Mouse (Mus musculus) embryonic stem cell, embryonic (primary cell): Measurements from ENCODE around the gene Fgd3.

Experiments used
- CTCF ChIA-PET, 4 experiments: fragments of 300-600 bp in 2 of 4; fragments of 350-600 bp in 2 of 4; sonication (Branson Sonifier 250); formaldehyde crosslinking; loops; one replicate each; lab custom pipeline; 2022; ENCODE audit warnings: inconsistent platforms in 2 of 4; lab: Charles Lee
- POLR2A ChIA-PET, 4 experiments: fragments of 300-600 bp in 2 of 4; fragments of 350-600 bp in 2 of 4; sonication (Branson Sonifier 250); formaldehyde crosslinking; loops; one replicate each; lab custom pipeline; 2022; ENCODE audit warnings: antibody characterized with exemption in 4 of 4, inconsistent platforms in 1 of 4; lab: Charles Lee

The Fgd3 gene

DNA sequence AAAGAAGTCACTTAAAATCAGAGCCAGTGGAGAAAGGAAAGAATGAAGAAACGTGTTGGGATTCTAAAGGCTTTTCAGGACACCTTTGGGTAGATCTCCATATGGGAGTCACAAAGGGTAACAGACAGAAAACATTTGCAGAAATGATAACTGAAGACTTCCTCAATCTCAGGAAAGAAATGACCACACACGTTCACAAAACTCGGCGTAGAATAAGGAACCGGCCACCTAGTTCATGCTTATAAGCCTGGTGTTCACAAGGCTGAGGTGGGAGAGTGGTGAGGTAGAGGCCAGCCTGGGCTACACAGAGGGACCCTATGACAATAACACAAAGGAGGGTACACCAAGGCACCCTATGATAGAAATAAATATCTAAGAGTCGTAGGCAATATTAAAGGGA lies 28.2 kb downstream of the Fgd3 start:
- ChIA-PET CTCF (no interaction called here), POLR2A (no interaction called here)

DNA sequence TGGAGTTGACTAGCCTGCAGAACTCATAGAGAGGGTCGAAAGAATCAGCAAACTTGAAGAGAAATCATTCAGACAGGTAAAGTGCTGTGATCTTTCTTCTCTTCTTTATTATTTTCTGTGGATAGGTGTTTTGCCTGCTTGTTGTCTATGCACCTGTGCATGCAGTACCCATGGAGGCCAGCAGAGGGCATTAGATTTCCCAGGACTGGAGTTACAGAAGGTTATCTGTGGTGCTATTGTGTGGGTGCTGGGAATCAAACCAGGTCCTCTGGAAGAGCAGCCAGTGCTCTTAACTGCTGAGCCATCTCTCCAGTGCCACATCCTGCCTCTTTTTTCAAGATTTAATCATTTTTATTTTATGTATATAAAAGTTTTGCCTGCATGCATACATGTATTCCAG lies 28.7 kb downstream of the Fgd3 start:
- CTCF ChIA-PET = interaction anchor here (0.6 to 1.3 kb wide), 5 partner anchors 25 to 262 kb away, joined by 3 to 4 read pairs (median 3); no protein-coding TSS in a partner anchor
- POLR2A ChIA-PET = interaction anchor here in 1 of 4 experiments (0.6 kb wide), 1 partner anchor 10 kb away, joined by 3 read pairs; no protein-coding TSS in a partner anchor

DNA sequence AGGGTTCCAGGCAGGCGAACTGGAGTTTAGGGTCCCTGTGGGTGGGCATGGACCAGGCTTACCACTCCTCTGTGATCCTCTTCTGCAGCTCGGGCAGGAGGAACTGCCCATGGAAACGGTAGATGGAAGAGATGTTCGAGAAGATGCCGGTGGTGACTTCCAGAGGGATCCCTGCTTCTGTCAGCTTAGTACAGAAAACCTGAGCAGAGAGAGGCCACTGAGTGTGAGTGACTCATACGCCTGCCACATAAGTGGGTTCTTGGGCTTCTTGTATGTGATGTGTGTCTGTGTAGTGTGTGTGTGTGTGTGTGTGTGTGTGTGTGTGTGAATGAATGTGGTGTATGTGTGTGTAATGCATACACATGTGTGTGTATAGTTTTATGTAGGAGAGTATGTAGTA lies 32.9 kb downstream of the Fgd3 start:
- CTCF ChIA-PET = interaction anchor here in 1 of 4 experiments (0.6 kb wide), 1 partner anchor 51 kb away, joined by 3 read pairs; no protein-coding TSS in a partner anchor
- POLR2A ChIA-PET = no interaction called here

DNA sequence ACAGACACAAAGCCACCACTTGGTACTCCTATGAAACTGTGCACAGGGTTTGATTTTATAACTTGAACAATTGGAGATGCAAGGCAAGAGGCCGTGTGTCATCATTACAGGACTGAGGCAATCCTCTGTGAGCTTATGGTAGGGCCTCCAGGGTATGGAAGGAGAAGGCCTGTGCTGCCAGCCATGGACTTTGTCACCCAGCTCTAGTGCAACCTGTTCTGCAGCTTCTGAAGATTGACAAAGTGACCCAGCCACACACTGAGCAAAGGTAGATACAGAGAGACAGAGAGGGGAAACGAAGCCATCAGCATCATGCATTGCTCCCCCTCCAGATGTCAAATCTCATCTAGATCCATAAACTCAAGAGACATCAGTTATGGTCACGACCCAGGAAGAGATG lies 33.4 kb downstream of the Fgd3 start:
- POLR2A ChIA-PET = no interaction called here
- CTCF ChIA-PET = interaction anchor here in 1 of 4 experiments (0.6 kb wide), 1 partner anchor 51 kb away, joined by 3 read pairs; no protein-coding TSS in a partner anchor

DNA sequence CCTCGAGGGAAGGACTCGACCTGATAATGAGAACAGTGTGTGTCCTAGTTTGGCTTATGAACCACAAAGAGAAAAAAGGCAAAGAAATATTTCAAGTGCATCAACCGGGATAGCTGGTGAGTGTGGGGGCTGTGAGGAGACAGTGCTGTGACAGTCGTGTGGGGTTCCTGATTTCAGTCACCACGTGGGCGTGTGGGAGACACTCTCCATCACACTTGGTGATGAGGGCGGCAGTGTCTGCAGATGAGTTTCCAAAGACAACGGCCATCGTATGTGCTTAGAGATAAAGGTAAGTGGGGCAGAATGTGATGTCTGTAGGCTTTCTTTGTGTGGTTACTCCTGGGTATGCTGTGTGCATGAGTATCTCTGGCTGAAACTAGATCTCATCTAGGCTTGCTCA lies 36.4 kb downstream of the Fgd3 start:
- POLR2A ChIA-PET = interaction anchor here in 1 of 4 experiments (1.0 to 1.5 kb wide), 2 partner anchors 10 to 15 kb away, joined by 3 to 4 read pairs; no protein-coding TSS in a partner anchor
- CTCF ChIA-PET = no interaction called here

DNA sequence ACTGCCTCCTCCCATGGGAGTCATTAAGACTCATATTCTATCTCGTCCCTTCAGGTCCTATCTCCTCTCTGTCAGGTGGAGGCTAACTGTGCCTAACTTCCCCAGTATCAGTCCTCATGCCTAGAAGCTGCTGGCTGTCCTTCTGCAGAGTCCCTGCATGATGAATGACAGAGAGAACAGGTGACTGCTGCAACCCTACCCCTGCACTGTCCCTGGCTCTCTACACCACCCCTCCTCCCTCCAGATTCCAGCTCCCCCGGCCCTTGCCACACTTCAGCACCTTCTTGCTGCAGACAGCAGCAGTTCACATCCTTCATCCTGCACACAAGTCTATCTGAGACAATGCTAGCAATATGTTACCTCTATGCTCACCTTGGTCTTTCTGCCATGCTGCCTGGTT lies 37.9 kb downstream of the Fgd3 start:
- CTCF ChIA-PET = interaction anchor here in 1 of 4 experiments (0.6 kb wide), 2 partner anchors 266 to 614 kb away, joined by 3 to 6 read pairs; no protein-coding TSS in a partner anchor
- POLR2A ChIA-PET = no interaction called here

DNA sequence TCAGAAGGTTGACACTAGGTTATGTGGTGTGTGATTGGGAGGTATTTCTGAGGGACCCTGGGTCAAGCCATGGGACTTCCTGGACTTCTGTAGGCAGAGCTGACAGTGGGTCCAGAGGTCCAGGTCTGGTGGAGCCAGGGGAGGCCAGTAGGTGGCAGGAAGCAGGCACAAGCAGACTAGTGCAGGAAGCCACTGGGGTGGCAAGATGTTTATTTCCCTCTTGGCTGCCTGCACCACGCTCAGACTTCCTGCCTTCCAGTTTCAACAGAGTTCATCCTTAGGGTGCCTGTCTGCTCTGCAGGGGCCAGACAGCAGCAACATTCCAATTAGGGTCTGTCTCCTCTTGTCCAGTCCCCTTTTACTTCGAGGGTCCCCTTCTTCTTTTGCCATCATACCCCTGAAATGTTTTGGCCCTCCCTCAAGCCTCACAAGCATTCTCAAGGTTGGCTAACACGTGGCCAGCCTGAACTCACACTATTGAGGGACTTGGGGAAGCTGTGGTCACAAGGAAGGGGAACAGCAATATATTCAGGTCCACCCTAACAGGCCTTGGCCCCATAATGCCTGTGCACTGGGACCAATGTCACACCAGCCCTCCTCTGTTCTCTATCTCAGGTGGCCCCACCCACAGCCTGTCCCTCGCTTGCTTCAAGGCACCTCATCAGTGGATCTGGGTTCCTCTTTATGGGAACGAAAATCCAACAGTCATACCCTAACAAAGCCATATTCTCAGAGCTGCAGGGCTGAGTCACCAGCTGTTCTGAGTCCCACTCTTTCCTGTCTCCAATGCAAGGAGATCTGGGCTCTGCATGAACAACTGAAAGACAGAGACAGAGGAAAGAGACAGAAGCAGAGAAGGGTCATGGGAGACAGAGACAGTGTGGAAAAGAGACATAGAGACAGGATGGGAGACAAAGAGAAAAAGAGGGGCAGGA lies 48.0 kb downstream of the Fgd3 start:
- POLR2A ChIA-PET = interaction anchor here in 1 of 4 experiments (1.3 kb wide), 1 partner anchor 24 kb away, joined by 3 read pairs; the partner anchor contains the start of gene Susd3
- CTCF ChIA-PET = interaction anchor here in 1 of 4 experiments (0.7 kb wide), 1 partner anchor 46 kb away, joined by 3 read pairs; no protein-coding TSS in a partner anchor

DNA sequence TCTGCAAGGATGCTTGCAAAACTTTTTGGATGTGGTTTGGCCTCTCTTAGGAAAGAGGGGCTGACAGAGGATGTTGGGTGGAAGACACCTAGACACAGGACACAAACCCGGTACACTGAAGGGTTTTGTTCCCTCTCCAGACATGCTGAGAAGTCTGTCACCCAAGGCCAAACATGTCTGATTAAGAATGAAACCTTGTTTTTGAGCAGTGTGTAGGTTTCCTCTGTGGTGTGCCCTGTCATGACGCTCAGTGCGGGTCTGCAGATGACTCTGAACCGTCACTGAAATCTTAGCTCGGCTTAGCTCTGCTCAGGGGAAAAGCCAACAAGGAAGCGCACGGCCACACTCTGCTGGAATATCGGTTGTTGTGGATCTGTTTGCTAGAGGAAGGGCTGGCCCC lies 49.6 kb downstream of the Fgd3 start:
- CTCF ChIA-PET = interaction anchor here in 1 of 4 experiments (0.6 kb wide), 1 partner anchor 35 kb away, joined by 3 read pairs; no protein-coding TSS in a partner anchor
- POLR2A ChIA-PET = interaction anchor here in 2 of 4 experiments (0.6 to 1.0 kb wide), 2 partner anchors 20 to 112 kb away, joined by 3 read pairs; no protein-coding TSS in a partner anchor

DNA sequence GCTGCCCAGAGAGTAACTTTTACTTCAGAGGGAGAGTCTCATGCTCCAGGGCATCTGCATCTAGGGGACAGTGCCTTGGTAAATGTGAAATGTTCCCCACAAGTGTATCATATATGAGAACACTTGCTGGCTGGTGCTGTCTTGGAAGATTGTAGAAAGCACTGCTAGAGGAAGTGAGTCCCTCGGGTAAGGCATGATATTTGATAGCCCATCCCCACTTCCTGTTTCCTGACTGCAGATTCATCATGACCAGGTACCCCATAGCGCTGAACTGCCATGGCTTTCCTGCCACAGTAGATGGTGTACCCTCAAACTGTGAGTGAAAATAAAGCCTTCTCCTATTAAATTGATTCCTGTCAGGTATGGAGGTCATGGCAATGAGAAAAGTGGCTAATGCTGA lies 52.5 kb downstream of the Fgd3 start:
- POLR2A ChIA-PET = no interaction called here
- CTCF ChIA-PET = no interaction called here

DNA sequence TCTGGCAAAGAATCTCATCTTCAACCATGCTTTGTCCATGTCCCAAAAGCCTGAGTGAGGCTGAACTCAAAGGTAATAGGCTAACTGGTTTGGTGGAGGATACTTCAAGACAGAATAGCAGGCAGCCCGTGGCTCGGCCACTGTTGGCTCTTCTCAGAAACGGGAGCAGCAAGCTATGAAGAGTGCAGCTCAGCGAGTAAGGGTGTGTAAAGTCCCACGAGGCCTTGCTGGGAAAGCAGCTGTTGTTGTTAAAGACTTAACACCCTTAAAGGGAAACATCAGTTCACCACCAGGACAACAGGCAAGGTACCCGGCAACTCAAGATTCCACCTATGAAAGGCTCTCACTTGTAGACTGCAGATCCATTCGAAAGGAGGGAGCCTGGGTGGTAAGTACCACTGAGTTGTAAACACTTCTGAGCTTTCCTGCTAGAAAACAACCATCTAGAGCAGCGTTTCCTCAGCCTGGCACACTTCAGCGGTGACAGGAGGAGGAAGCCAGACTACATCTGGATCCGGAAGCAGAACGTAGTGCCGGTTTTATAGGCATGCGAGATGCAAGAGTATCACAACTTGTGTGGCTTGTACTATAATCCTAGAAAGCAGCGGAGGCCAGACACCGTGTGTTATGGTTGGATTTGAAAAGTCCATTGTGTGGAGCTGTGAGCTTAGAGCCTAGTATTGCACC lies 59.9 kb downstream of the Fgd3 start:
- CTCF ChIA-PET = no interaction called here

DNA sequence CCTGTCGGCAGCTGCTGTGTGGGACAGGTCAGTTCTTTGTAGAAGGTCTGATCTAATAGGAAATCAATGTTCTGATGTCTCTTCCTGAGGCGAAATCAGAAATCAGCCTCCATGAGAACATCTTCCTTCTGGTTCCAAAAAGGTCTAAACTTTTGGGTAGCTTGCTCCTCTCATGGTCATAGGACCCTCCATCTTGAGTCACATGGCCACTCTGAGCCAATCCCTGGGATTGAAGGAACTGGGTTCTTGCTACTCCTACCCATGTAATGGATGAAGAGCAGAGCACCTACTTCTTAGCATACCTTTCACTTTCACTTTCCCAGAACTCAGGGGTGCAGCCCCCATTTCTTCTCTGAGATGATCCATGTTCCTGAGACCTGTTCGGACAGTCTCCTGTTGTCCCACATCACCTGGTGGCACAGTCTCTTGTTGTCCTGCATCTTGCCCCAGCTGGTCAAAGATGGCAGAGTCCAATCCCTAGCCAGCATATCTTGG lies 62.2 kb downstream of the Fgd3 start:
- ChIA-PET CTCF (interaction anchor here in 3 of 4 experiments (0.6 to 0.7 kb wide), 3 partner anchors 9 to 99 kb away, joined by 3 to 5 read pairs (median 3); partner anchors contain the start of gene Susd3 (in 1 of the 3)), POLR2A (interaction anchor here in 1 of 4 experiments (1.0 to 1.2 kb wide), 3 partner anchors 8 to 41 kb away, joined by 3 to 4 read pairs (median 3); partner anchors contain the start of gene Card19)

More for the DNA sequence above, 59.9 kb downstream of the Fgd3 start:
- POLR2A ChIA-PET = interaction anchor here in 1 of 4 experiments (1.1 kb wide), 1 partner anchor 12 kb away, joined by 7 read pairs; the partner anchor contains the start of gene Susd3

DNA sequence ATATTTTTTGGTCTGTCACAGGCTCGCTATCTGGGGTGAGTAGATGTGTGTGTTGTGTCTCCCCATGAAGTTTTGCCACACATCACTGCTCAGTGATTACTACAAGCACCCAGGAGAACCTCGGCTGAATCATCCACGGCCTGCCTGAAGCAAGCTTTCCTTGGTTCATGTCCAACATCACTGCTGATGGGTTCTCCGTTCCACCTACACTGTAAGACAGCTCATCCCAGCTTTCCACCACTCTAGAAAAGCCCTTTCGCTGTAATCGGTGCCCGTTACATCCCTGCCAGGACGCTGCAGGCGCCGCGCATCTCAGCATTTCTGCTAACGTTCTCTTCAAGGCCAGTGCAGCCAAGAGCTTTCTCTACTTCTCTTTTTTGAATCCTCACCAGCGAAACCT lies 67.4 kb downstream of the Fgd3 start:
- ChIA-PET CTCF (no interaction called here), POLR2A (interaction anchor here in 1 of 4 experiments (1.2 kb wide), 1 partner anchor 10 kb away, joined by 3 read pairs; no protein-coding TSS in a partner anchor)

DNA sequence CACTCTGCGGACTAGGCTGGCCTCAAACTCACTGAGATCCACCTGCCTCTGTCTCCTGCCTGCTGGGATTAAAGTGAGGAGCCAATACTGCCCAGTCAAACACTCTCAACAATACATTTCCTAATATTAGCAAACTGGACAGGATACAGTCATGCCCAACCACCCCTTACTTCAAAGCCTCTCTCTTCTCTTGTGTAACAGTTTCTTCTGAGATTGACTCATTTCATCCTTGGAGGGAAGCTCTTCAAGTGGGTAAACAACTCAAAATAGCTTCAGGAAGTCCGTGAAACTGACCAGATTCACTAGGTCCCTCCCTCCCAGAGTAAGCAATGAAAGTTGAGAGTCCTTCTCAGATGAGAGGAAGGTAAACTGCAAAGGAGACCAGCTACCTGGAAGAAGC lies 68.0 kb downstream of the Fgd3 start:
- CTCF ChIA-PET = no interaction called here
- POLR2A ChIA-PET = no interaction called here

DNA sequence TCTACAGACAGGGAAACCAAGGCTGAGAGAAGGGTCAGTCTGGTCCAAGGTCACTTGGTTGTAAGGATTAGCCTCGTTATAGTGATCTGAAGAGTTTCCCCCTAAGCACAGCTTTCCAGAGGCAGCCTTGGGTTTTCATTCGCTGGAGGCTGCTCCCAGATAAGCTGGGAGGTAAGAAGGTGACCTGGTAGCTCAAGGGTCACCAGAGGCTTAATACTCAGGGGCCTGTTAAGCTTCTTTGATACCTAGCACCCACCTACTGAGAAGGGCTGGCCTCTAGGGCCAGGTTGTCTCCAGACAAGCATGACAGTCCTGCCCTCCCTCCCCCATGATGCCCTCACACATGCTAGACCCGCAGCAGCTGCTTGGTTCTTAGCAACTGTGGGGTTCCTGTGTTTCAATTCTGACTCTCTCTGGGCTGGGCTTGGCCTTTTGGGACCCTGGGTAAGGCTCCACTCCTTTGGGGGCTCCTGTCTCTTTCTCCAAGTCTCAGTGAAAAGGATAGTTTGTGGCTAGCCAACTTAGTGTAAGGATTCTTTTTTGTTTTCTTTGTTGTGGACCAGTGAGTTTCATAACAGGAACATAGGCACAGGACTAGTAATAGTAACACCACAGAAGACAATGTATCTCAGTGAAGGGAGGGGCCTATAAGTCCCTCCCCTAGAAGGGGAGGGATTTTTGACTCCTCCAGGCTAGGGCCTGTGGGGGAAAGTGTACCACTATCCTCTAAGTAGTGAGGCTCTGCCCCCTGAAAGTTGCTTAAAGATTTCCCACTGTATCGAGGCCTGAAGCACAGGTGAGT lies 69.2 kb downstream of the Fgd3 start:
- CTCF ChIA-PET = interaction anchor here in 2 of 4 experiments (0.5 to 0.7 kb wide), 2 partner anchors 30 to 507 kb away, joined by 3 to 5 read pairs; no protein-coding TSS in a partner anchor
- POLR2A ChIA-PET = interaction anchor here in 2 of 4 experiments (0.6 to 1.6 kb wide), 3 partner anchors 8 to 40 kb away, joined by 3 read pairs; no protein-coding TSS in a partner anchor

DNA sequence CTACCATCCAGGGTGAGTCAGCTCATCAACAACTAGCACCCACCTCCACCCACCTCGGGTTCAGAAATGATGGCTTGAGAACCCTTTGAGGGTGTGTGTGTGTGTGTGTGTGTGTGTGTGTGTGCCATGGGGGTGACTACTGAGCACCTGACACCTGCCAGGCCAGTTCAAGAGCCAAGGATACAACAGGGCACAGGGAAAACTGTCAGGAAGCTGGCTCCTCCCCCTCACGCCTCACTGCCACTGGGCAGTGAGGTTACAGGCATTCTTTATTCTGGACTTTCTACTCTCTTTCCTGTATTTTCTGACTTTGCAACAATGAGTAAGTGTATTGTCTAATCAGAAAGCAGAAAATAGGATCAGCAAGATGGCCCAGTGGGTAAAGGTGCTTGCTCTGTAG lies 70.5 kb downstream of the Fgd3 start:
- ChIA-PET POLR2A (interaction anchor here in 2 of 4 experiments (0.9 to 1.6 kb wide), 5 partner anchors 9 to 486 kb away, joined by 3 to 7 read pairs (median 3); partner anchors contain the start of gene Fgd3 (in 1 of the 2)), CTCF (interaction anchor here in 1 of 4 experiments (0.5 kb wide), 1 partner anchor 29 kb away, joined by 4 read pairs; no protein-coding TSS in a partner anchor)

DNA sequence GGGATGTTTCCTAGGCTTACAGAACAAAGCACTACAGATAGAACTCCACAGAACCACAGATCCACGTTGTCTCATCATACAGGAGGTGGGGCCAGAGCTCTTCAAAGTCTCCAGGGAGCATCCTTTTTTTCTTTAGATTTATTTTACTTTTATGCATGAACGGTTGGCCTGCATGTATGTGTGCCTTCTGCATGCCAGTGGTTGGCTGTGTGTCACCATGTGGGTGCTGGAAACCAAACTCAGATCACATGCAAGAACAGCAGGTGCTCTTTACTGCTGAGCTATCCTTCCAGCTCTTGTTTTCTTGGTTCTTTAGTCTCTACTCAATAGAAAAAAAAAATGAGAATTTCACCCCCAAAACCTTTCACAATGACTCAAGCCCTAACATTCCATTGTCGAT lies 71.2 kb downstream of the Fgd3 start:
- CTCF ChIA-PET = interaction anchor here in 3 of 4 experiments (0.6 to 0.9 kb wide), 3 partner anchors 9 to 432 kb away, joined by 3 to 4 read pairs (median 3); no protein-coding TSS in a partner anchor

DNA sequence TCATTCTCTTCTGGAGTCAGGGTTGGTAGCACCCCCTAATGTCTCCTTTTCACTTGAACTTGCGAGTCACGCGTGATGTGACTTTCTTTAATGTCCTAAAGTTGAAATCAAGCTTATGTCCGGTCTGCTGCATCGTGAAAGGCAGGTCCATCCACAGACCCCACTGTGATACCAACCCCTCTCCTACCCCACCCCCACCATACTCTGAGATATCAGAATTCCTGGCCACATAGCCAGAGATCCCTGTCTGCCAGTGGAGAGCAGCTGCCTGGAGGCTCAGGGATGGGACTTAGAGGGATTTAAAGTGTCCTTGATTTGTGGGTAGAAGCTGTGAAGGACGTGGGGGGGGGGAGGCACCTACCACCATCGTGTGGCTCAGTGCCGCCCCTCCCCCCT lies 71.6 kb downstream of the Fgd3 start, which contains the start of gene Susd3:
Gene Susd3, minus strand, starts transcription at position 240 of the 396 bp plus-strand sequence.
- CTCF ChIA-PET = interaction anchor here in 3 of 4 experiments (0.6 to 1.0 kb wide), 9 partner anchors 9 to 431 kb away, joined by 3 to 5 read pairs (median 4); partner anchors contain the start of gene Card19 (in 1 of the 3)
- POLR2A ChIA-PET = interaction anchor here in 3 of 4 experiments (0.6 to 2.1 kb wide), 21 partner anchors 10 to 1203 kb away, joined by 3 to 11 read pairs (median 4); partner anchors contain the start of genes Ninj1 (in 2 of the 3), Card19 (in 1 of the 3), Cenpp (in 1 of the 3) and Fgd3 (in 1 of the 3)

More for the DNA sequence above, 71.2 kb downstream of the Fgd3 start:
- POLR2A ChIA-PET = interaction anchor here in 3 of 4 experiments (0.5 to 1.6 kb wide), 14 partner anchors 10 to 1203 kb away, joined by 3 to 11 read pairs (median 4); partner anchors contain the start of genes Ninj1 (in 2 of the 3), Card19 (in 1 of the 3), Cenpp (in 1 of the 3) and Fgd3 (in 1 of the 3)
